Mouse (Mus musculus) kidney, postnatal 10 days (tissue): ENCODE results near the gene Cox10.

Experiments used
- DNase-seq: peaks from one replicate; pipeline ENCODE4 v3.0.0; 2021; ENCODE audit warnings: mixed read lengths

The Cox10 gene

GRCm38 (mm10) chr11:63948371-63948770 is 130.9 kb downstream of the Cox10 start:
- no peak for DNase-seq

GRCm38 (mm10) chr11:63947024-63947423 is 132.2 kb downstream of the Cox10 start:
- no peak for DNase-seq

- DNase-seq, result no peak
Observed at GRCm38 (mm10) chr11:63943947-63944346, 135.3 kb downstream of the Cox10 start.

- no peak for DNase-seq
Observed at GRCm38 (mm10) chr11:63943268-63943890, 135.9 kb downstream of the Cox10 start.

GRCm38 (mm10) chr11:63942177-63942576 is 137.1 kb downstream of the Cox10 start:
- no peak for DNase-seq

- no peak for DNase-seq
Observed at GRCm38 (mm10) chr11:63936641-63937040, 142.6 kb downstream of the Cox10 start.

- no peak for DNase-seq
Observed at GRCm38 (mm10) chr11:63926901-63927300, 152.4 kb downstream of the Cox10 start.

- DNase-seq, result peak; percentile 91
Observed at GRCm38 (mm10) chr11:63925161-63925582, 154.1 kb downstream of the Cox10 start.

- DNase-seq, result peak; percentile 50
Observed at GRCm38 (mm10) chr11:63924286-63924930, 154.9 kb downstream of the Cox10 start.

GRCm38 (mm10) chr11:63923386-63923785 is 155.9 kb downstream of the Cox10 start:
- peak; percentile 41 for DNase-seq

- DNase-seq, result peak; percentile 96
Observed at GRCm38 (mm10) chr11:63922091-63922621, 157.1 kb downstream of the Cox10 start, which contains the start of gene Hs3st3b1. Hs3st3b1 (minus strand) TSS chr11:63922290.

- peak; percentile 58 for DNase-seq
Observed at GRCm38 (mm10) chr11:63921044-63921951, 158.0 kb downstream of the Cox10 start.

- DNase-seq, result peak; percentile 90
Observed at GRCm38 (mm10) chr11:63920531-63920930, 158.7 kb downstream of the Cox10 start.

GRCm38 (mm10) chr11:63919211-63920098 is 159.8 kb downstream of the Cox10 start:
- DNase-seq, result peak; percentile 47

GRCm38 (mm10) chr11:63918321-63919105 is 160.8 kb downstream of the Cox10 start:
- peak; percentile 69 for DNase-seq

- DNase-seq, result no peak
Observed at GRCm38 (mm10) chr11:63917561-63917960, 161.7 kb downstream of the Cox10 start.

GRCm38 (mm10) chr11:63914388-63914787 is 164.9 kb downstream of the Cox10 start:
- DNase-seq, result peak; percentile 88

- DNase-seq, result no peak
Observed at GRCm38 (mm10) chr11:63913936-63914335, 165.3 kb downstream of the Cox10 start.
